Mouse (Mus musculus) limb, embryonic 10.5 days (tissue): ENCODE measurements around the gene Gm16253. TPM values are rescaled to one million over a fixed set of nuclear protein-coding genes. Genes with fewer than 3 reads are reported as not detected.

Source experiments
- polyA plus RNA-seq: library from polyadenylated mRNA; unstranded; fragments of >200 nt; fragmentation: Nextera tagmentation; extraction: Ambion mirVana; gene quantifications from 2 replicates; pipeline ENCODE4 v1.2.1, GENCODE M21; 2016

Gene Gm16253
- polyA plus RNA-seq, 1 experiment from 2014 or later = 2.0 TPM

Other genes starting within 250 kb of the Gm16253 start
- 0.14 TPM in 1 of 2 replicates, not detected in the other for gene BC107364, start 124.7 kb upstream of the Gm16253 start, polyA plus RNA-seq
- 0.58 and 0.84 TPM in 2 replicates for gene Hfe2, start 51.8 kb upstream of the Gm16253 start, polyA plus RNA-seq
- gene Txnip, start 19.0 kb upstream of the Gm16253 start, polyA plus RNA-seq = 28.5 and 43.4 TPM in 2 replicates
- gene Polr3gl, start 17.2 kb downstream of the Gm16253 start, polyA plus RNA-seq = 27.2 and 42.1 TPM in 2 replicates
- 0.73 and 0.96 TPM in 2 replicates for gene Ankrd34a, start 19.7 kb downstream of the Gm16253 start, polyA plus RNA-seq
- 3.6 and 4.5 TPM in 2 replicates for gene Lix1l, start 24.2 kb downstream of the Gm16253 start, polyA plus RNA-seq
- gene Rbm8a, start 52.9 kb downstream of the Gm16253 start, polyA plus RNA-seq = 224 and 228 TPM in 2 replicates
- 40.9 and 44.6 TPM in 2 replicates for gene Pex11b, start 58.4 kb downstream of the Gm16253 start, polyA plus RNA-seq
- 0.08 and 0.14 TPM in 2 replicates for gene Gm42957, start 58.5 kb downstream of the Gm16253 start, polyA plus RNA-seq
- 0.58 and 0.80 TPM in 2 replicates for gene Itga10, start 68.6 kb downstream of the Gm16253 start, polyA plus RNA-seq
- gene Ankrd35, start 93.1 kb downstream of the Gm16253 start, polyA plus RNA-seq = 0.09 and 0.10 TPM in 2 replicates
- gene Pias3, start 119.4 kb downstream of the Gm16253 start, polyA plus RNA-seq = 36.4 and 58.3 TPM in 2 replicates
- 9.1 and 9.6 TPM in 2 replicates for gene Nudt17, start 131.6 kb downstream of the Gm16253 start, polyA plus RNA-seq
- 50.2 and 51.4 TPM in 2 replicates for gene Polr3c, start 150.6 kb downstream of the Gm16253 start, polyA plus RNA-seq
- 64.3 and 69.8 TPM in 2 replicates for gene Rnf115, start 150.7 kb downstream of the Gm16253 start, polyA plus RNA-seq